Mouse (Mus musculus) kidney, adult 18-20 months (tissue): ENCODE results near the gene Rps6kc1.

Experiments
- DNase-seq: peaks from one replicate; pipeline ENCODE4 v3.0.0; 2021

Gene Rps6kc1

DNA sequence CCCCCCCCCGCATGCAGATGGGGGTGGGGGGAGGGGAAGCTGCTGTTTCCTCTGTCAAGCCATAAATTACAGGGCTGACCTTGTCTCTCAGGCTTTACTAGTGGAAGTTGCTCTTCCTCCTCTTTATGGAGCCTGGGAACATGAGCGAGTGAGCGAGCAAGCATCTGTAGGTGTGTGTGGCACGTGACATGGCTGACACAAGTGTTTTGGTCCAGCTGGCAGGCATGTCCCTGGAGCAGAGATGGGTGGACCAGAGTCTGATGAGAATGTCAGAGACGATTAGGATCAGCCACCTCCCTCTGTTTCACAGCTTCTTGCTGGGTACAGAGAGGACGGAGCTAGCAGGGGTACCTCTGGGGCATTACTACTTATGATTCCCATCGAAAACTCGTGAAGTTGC, 153.7 kb downstream of the Rps6kc1 start:
- DNase-seq = no peak

DNA sequence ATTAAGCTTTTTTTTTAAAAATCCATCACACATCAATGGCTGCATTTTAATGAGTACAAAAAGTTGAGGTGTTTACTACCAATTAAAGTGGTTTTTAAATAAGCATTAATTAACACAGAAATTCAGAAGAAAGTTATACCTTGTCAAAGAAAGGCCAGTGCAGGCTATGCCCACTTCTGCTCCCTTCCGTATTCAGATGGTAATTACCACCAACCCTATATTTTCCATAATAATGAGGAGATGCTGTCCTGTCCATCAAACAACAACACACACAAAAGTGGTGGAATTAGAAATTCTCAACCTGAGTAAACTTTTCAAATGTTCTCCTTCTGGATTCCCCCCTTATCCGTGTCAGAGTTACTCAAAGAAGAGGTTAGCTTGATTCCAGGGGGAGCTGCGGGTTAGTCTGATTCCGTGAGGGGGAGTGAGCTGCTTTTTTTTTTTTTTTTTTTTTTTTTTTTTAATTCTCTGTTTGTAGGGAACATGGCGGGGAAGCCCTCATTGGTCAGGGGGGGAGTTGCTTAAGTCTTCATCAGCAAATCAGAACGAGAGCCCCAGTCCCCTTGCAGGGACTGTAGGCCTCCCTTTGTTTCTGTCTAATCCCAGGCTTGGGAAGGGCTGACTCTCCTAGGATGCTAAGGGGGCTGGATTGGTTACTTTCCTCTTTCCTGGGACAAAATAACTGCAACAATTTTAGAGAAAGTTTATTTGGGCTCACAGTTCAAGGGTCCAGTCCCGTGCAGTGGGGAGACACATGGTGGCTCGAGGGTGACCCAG, 159.6 kb downstream of the Rps6kc1 start:
- DNase-seq = no peak

DNA sequence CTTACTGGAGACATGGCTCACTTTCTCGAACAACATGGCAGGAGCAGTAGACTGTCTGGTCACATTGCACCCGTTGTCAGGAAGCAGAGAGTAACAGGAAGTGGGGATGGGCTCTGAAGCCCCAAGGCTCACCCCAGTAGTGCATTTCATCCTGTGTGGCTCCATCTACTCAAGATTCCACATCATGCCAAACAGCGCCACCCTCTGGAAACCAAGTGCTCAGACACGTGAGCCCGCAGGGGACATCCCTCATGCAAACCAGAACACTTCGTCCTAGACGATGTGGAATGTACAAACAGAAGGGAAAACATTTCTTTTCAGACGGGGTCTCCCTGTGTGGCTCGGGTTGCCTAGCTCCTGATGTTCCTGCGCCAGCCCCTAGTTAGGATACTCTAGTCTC, 162.6 kb downstream of the Rps6kc1 start:
- DNase-seq = no peak

DNA sequence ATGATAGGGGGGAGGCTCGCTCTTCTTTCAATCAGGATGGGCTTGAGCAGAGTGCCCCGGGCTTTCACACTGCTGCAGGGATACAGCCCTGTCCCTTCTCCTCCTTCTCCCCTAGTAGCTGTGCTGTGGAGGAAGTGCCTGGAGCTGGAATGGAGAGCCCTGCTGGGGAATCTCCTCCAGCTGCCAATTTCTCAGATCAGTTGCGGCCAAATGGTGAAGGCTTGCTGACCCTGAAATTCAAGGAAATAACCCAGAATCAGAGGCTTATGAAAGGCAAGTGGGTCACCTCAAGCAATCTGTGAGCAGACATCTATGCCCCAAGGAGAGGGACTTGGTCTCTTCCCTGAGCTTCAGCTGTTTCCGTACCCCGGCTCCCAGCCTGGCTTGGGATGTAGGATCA, 170.1 kb downstream of the Rps6kc1 start:
- no peak for DNase-seq

DNA sequence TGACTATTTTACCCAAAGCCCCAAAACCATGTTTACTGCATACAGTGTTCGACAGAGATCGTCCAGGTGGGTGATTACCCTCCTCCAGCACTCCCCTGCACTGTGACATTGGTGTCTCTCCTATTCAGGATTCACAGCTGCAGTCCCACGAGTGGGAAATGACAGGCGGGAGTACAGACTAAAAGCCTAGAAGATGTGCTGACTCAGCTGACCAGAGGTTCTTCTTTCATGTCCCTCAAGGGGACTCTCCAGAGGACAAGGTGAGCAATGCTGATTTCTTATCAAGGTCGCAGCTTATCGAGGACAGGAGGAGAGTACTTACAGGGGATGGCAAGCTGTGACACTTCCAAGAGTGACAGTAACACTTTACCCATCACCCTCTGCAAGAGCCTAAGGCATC, 178.8 kb downstream of the Rps6kc1 start:
- DNase-seq = no peak

DNA sequence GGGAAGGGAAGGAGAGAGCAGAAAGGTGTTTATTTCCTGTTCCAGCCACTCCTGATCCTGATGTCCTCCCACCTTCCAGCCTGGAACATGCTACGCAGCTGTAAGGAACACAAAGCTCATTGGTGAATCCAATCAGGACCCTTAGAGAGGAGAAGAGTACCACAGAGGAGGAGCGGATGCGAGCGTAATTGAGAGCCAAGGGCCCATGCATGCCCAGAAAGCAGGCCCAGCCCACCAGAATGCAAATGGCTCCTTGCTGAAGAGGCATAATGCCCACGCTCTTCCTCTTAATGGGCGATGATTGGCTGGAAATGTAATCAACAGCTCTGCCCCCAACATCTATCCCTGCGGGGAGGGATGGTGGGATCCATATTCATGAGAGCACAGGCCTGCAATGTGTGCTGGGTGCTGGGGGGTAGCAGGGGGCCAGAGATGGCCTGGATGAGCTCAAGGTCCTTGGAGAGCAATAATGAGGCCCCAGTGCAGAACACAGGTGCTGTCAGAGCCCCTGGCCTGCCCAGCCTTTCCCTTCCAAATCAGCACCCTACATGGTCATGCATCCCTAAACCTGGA, 182.0 kb downstream of the Rps6kc1 start:
- DNase-seq = no peak

DNA sequence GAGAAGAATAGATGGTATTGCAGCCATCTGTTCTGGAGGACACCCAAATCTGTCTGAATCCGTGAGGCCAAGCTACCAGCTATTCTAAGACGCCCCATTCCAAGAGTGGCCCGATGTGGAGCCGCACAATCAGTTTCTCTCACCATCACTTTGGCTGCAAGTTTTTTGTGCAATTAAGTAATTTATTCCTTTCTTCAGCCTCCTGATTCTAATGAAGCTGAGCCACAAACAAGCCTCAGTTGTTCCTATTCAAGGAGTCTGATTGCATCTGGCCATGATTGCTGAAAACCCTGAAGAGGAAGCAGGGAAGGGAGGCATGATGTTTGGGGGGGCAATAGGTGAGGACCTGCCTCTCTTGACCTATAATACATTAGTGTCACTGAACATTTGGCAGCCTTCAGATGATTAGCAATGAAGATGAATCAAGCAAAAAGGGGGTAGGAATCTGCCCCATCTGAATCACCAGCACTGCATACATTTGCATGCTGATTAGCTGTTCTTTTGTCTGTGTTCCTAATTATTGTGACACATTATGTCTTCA, 183.4 kb downstream of the Rps6kc1 start:
- no peak for DNase-seq

DNA sequence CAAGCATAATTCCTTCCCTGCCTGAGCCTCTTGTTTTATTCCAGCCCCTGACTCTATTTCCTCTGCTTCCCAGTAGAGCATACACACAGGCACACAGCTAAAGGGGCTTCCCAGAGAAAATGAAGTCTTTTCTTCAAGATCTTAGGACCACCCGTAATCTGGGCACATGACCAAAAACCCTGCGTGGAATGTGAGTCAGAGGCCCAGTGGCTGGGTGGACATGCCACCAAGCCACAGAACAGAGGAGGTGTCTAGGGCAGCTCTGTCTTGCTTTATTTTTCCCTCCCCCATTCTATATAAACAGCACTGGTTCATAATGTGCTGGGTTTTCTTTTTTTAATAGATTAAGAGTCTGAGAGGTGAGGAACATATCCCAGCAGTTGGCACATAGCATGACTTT, 184.2 kb downstream of the Rps6kc1 start:
- DNase-seq = no peak

DNA sequence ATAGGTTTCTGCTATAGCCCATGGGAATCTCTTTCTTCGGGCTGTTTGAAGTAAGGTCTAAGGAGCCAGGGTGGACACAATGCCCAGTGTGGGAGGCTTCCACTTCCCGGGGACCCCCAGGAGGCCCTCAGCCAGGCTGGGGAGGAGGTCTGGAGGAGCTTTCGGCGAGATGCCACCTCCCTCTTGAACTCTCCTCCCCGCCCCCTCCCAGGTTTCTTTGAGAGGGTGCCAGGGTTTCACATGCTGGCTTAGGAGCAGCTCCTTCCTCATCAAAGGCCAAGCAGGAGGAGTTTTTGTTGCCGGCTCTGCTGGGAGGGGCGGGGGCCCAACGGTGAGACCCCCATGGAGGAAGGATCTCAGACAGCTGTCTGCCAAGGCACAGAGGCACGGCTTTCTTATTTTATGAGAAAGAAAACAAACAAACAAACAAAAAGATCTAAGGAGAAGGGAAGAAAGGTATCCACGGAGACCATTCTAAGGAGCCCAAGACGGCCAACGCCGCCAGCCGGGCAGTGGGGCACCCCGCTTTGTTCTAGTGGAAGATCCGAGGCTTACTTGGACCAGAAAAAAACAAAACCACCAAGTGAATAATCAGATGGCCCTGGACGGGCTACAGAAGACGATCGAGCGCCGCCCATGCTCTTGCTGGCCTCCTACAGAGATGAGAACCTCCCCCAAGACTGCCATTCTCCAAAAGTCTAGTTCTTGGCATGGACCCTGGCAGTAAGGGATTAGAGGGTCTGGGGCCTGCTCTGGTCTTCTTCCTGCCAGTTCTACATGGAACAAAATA, 186.8 kb downstream of the Rps6kc1 start:
- no peak for DNase-seq

DNA sequence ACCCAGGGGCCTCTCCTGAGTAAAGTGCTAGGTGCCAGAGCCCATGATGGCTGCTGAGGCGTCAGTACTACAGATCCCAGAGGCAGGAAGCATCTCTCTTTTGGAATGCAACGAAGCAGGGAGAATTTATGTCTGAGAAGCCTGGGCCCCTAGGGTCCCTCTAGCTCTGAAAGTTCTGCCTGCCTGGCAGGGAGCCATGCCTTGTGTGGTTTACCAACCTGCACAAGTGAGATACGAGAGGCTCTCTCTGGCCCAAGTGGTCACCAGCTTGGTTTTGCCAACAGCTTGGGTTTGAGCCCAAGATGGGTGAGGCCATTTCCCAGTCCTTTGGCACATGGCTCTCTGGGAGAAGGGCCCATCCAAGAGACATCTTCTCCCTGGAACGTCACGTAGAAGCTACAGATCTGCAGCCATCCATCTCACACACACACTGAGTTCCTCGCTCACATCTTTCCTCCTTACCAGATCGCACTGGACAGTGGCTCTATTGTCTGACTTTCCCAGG, 187.6 kb downstream of the Rps6kc1 start:
- no peak for DNase-seq

DNA sequence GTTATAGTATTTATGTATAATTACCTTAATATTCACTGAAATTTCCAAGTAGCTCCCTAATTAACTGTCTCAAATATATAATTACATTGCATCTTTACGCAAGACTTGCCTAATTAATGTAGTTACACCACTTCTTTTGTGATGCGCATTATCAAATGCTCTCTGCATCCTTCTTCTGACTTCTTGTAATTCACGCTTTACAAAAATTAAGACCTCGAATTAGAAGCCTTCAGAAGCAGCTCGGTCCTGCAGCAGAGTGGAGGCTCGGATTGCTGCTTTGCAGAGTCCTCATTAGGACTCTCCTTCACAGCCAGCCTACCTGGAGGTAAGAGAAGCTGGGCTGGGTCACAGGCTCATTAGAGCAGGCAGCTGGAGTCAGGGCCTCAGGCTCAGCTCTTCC, 197.7 kb downstream of the Rps6kc1 start:
- DNase-seq = no peak

DNA sequence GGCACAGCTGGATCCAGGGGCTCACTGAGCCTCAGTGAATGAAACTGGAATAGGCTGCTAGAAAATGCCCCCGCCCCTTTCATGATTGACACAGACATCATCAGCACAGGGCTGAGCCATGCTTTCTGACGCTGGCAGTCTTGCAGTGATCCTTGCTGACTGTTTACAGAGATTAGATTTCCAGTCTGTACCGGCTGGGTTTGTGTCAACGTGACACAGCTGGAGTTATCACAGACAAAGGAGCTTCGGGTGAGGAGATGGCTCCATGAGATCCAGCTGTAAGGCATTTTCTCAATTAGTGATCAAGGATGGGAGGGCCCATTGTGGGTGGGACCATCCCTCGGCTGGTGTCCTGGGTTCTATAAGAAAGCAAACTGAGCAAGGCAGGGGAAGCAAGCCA, 214.0 kb downstream of the Rps6kc1 start:
- no peak for DNase-seq

DNA sequence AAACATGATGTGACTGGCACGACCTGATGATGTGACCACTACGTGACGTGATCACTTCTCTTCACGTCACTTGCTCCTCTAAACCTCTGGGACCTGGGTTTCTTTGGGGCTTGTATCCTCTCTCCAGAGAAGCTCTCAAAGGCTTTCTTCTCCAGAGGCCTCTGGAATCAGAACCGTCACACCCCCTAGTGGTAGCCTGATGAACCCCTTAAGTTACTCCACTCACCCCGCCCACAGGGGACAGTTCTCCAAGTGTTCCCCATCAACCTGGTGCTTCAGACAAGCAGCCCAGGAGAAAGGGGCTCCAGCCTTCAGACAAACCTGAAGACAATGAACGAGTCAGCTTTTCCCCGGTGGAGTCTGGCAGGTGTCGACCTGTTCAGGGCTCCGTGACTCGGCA, 216.0 kb downstream of the Rps6kc1 start:
- peak; percentile 41 for DNase-seq

DNA sequence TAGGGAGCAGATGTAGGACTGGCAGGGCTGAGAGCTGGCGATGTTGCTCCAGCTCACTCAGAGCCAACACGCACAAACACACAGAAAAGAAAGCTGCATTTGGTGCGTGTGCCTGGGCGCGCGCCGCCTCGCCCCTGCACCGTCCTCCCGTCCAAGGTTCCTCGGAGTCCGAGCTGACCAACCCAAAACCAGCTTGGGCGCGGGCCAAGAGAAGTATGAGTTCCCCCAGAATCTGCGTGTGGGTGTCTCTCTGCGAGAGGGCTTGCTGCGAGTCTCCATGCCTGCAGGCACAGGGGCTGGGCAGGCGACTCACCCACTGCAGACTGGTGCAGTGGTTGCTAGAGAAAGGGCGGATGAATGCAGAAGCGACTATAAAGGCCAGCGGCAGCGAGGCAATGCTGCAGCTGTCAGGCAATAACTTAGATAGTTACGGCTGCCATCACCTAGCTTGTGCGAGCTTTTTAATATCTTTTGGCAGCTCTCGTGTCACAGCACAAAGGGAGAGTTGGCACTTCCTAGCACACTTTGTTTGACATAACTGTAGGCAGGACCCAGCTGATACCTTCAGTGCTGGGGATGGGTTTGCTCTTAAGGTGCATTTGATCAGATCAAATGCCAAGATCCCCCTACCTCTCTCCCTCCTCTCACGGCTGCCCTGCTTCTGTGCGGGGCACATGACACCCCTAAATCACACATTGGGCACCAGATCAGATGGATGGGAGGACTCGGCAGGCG, 220.9 kb downstream of the Rps6kc1 start:
- no peak for DNase-seq

DNA sequence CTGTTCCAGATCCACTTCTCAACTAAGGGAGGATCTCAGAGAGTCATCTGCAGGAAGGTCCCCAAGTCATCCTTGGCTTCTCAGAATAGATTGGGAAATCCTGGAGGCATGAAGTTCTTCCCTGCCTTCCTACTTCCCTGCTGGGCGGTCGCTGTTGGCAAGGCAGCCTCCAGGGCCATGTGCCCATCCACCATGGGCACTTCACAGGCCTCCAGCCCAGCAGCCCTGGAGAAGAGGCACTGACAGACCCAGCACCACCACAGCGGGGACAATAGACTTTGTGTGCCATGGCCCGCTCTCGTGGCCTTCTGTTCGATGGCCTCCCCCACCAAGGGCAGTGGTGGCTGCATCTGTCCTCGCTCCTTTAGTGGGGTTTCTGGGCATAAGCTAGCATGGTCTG, 228.5 kb downstream of the Rps6kc1 start:
- no peak for DNase-seq

DNA sequence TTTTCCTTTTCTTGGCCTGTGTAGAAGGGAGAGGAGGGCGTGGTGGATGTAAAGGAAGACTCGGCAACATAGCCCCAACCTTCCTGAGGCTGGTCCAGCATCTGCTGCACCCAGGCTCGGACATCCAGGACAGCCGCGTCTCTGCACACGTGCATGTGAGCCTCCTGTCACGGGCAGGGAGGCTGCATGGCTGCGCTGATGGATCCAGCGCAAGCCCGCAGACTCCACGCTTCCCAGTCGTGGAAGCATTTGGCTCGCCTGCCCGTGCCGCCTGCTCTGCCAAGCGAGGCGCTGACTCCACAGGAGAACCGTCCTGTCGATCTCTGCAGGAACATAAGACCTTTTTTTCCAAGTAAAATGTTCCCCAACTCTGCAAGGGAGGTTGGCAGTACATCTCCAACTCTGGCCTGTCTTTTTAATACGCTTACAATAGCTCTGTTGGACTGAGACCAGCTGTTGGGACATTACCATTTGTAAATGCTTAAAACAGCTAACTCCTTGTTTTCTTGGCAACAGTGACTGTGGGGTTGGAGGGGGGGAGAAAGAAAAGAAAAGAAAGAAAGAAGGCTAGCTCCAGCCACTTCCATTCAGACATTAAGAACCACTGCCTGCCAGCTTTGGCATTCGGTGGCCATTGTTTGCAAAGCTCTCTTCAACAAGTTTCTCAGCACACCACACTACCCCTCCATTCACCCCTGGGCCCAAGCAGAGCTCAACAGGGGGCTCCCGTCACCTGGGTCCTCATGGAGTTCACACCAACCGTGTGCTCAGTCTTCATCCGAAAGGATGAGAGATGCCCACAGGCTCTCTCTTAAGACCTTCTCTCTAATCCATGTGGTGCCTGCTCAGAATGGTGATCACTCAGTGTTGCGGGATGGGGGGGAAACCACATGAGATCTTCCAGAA, 229.3 kb downstream of the Rps6kc1 start:
- DNase-seq = no peak

DNA sequence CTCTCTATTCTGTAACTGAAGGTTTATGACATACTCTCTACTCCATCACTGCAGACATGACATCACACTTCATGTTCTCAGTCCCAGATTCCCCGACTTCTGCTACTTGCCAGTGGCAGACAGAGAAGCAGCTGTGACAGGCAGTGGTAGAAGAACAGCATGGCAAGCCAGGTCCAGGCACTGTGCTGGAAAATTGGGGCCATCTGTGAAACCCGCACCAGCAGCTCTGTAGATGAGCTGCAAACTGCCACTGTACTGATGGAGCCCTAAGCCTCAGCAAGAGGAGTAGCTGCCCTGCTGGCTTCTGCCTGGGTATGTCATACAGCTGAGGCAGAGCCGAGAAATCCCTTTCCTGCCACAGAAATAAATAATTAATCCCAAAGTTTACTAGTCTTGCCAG, 236.1 kb downstream of the Rps6kc1 start:
- no peak for DNase-seq

DNA sequence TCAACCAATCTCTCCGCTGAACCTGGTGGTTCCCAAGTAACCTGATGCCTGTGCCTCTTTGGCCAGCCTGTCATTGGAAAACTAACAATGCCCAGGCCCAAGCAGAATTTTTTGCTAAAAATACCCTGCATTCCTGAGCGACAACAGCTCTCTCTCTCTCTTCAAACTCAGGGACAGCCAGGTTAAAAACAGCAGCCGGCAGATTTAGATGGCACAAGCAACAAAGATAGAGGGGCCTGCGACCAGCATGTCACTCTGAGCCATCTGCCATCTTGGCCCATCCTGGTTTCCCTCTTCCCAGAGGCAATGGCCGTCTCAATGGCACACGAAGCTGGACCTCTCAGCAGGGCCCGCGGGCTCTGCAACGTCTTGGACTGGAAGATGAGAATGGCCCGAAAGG, 242.5 kb downstream of the Rps6kc1 start:
- DNase-seq = no peak

DNA sequence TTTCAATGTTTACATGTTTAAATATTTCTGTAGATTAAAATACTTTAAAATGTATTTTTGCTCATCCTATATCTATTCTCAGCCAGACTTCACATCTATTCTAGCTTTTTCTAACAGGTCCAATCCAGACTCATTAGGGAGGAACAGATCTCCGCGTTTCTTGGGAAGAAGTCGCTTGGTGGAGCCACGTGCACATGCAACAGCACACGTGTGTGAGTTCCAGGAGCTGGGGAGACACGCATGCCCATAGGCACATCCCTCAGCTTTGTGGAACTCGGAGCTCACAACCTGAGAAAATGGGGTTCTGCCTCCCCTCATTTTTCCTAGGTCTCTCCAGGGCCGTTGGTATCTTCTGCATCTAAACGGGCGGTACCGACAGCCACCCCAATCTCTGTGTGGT, 243.7 kb downstream of the Rps6kc1 start:
- DNase-seq = no peak

DNA sequence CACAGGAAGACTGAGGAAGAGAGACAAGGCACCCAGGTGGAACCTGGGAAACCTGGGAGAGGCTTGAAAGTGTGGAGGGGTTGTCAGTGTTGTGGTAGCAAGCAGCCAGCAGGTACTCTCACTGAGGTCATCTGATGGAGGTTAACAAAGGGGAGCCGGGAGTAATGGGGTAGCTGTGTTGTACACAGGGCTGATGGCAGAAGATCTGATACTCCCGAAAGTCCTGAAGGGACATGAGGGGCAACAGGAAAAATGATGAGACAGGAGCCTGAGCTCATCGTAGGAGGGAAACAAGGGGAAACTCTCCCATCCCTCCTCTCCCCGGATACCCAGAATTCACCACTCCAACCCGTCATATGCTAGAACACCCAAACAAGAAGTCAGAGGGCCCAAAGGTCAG, 244.2 kb downstream of the Rps6kc1 start:
- no peak for DNase-seq

DNA sequence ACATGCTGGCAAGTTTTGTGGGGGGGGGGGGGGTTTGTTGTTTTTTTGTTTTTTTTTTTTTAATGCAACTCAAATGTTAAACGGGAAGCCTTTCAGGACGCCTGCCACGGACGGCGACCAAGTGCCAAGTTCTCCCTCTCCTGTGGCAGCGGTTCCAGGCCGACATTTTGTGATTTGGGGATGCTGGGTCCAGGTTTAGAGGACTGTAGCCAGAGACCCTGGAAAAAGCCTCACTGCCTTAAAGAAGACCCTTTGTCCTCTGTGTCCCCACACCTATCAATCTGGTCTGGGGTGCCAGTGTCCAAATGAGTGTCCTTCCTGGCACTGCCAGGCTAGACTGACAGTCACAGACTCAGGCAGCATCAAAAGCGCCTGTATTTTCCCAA, 246.1 kb downstream of the Rps6kc1 start:
- DNase-seq = no peak
